Mouse (Mus musculus) forelimb bud, embryonic 11.5 days (tissue): ENCODE results near the gene 1700017D01Rik.
"Not testable (repeated sequence)": the region's sequence is repeated elsewhere in the genome, so short reads cannot be mapped to it uniquely, and the experiment has no call there.

Source experiments
- DNase-seq: peaks from one replicate; pipeline ENCODE4 v3.0.0-alpha.2; 2012; ENCODE audit warnings: low read depth, low spot score

1700017D01Rik gene

GRCm38 (mm10) chr19:11130776-11131175 is at the start of gene 1700017D01Rik:
TSS of gene 1700017D01Rik (minus strand) at chr19:11130876.
- DNase-seq, result not testable (repeated sequence)

GRCm38 (mm10) chr19:11177464-11177863 is 46.8 kb upstream of the 1700017D01Rik start:
- DNase-seq, result no peak

- no peak for DNase-seq
These were observed 34.5 kb upstream of the 1700017D01Rik start, which contains the start of gene 1700025F22Rik for GRCm38 (mm10) chr19:11165172-11165571. TSS of gene 1700025F22Rik (minus strand) at chr19:11165320.

DNA sequence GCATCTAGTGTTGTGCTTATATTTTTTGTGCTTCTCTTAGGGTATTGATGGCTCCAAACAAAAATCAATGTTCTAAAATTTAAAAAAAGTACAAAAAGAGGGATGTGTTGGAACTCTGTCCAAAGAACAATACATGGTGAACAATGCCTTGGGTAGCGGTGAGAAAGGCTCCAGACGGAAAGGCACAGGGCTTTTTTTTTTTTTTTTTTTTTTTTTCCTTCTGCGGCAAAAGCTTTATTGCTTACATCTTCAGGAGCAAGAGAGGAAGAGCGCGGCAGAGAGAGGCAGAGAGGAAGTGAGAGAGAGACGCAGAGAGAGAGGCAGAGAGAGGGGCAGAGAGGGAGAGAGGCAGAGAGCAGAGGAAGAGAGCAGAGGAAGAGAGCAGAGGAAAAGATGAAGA is 27.2 kb upstream of the 1700017D01Rik start:
- not testable (repeated sequence) for DNase-seq

DNA sequence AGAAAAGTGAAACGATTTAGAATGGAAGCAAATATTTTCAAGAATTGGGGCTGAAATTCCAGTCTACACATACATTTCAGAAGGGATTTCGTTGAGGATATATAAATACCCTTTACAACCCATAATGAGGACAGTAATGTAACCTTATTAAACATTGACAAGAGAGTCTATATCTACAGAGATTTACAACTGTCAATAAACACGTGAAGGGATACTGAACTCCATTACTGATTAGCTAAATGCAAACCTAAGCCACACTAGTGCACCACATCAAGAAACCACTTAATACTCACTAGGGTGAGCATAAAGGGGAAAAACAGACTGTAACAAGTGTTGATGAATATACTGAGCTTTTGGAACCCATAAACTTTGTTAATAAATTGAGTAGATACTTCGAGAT is 4.7 kb upstream of the 1700017D01Rik start:
- no peak for DNase-seq

GRCm38 (mm10) chr19:11134852-11135251 is 4.2 kb upstream of the 1700017D01Rik start:
- no peak for DNase-seq

DNA sequence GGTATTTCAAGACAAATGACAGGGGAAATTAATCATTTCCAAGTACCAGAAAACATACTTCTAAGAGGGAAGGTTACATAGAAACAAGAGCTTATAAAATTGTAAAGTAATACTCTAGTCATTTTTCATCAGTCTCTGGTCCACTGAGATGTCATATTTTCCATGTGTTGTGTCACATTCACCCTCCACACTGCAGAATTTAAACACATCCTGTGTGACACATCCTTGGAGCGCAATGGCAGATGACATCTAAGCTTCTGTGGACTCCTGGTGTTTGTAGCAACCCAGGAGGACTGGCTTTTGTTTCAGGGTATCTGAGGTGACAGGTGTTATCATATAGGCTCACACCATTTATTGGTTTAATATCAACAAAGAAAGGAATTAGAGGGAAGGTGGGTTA is 974 bp downstream of the 1700017D01Rik start:
- DNase-seq, result no peak

DNA sequence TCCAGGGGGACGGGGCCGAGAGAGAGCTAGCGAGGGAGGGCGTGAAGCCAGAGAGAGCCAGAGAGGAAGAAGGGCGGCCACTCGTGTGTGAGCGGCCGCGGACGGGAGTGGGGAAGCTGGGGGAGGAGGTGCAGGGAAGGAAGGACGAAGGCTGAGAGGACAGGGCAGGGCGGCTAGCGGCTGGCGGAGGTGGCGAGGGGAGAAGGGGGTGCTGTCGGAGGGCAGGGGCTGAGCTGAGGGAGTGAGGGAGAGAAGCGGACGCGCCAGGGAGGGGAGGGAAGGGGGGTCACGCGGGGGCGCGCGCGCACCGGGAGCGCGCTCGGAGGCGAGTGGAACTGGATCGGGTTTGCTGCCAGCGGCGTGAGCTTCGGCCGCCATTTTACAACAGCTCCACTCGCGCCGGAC is 9.7 kb downstream of the 1700017D01Rik start:
- not testable (repeated sequence) for DNase-seq

- no peak for DNase-seq
These were observed 11.3 kb downstream of the 1700017D01Rik start for GRCm38 (mm10) chr19:11119338-11119737.

DNA sequence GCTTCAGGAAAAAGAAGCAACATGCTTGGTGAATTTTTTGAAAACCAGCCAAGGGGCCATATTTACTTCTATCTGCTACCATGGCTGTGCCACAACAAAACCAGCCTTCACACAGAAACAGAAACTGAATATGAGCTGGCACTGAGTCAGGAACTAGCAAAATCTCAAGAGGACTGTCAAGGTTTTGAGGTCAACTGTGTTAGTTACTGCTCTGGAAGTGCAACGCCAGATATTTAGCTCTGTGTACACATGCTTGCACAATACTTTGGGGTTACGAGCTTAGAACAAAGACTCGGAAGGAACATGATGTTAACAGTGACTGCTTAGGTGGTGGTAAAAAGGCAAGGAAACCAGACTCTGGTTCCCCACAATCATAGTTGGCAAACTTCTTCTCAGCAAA is 22.9 kb downstream of the 1700017D01Rik start:
- no peak for DNase-seq

- DNase-seq, result no peak
These were observed 28.8 kb downstream of the 1700017D01Rik start for GRCm38 (mm10) chr19:11101880-11102279.

- no peak for DNase-seq
These were observed 32.3 kb downstream of the 1700017D01Rik start for GRCm38 (mm10) chr19:11098401-11098800.

DNA sequence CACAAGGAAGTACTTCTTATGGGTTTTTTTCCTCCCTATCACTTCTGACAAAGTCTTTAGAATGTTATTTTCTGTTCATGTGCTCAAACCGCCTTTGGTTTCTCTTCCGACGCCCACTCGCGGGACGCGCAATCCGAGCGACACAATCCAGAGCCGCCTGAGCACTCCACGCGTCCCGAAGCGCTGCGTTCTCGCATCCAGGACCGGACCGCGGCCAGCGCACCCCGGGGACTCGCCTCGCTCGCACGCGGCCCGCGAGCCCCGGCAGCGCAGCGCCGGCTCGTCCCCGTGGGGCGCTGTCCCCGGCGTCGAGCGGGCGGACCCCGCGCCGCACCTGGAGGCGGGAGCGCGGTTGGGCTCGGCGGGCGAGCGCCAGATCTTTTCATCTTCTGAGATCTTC is 38.5 kb downstream of the 1700017D01Rik start:
- not testable (repeated sequence) for DNase-seq

DNA sequence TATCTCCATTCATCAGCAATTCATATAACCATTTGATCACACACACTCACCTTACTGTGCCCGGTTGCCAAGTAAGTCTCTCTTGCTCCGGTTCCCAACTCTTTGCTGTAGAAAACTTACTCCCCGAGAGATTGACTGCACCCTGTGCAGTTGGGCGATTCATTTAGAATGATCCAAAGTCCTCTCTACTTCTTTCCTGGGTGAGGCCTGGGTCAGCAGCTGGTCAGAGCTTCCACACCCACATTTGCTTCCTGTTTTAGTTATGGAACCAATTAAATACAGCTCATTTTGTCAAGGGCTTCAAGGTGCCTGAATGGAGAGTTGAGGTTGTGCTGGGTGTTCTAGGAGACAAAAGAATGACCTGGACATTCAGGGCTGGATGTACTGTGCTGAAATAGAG is 49.7 kb downstream of the 1700017D01Rik start, which contains the start of gene Ms4a8a:
TSS of gene Ms4a8a (minus strand) at position 169 of the 400 bp plus-strand sequence.
- DNase-seq, result no peak

GRCm38 (mm10) chr19:11070364-11070763 is 60.3 kb downstream of the 1700017D01Rik start:
- no peak for DNase-seq

DNA sequence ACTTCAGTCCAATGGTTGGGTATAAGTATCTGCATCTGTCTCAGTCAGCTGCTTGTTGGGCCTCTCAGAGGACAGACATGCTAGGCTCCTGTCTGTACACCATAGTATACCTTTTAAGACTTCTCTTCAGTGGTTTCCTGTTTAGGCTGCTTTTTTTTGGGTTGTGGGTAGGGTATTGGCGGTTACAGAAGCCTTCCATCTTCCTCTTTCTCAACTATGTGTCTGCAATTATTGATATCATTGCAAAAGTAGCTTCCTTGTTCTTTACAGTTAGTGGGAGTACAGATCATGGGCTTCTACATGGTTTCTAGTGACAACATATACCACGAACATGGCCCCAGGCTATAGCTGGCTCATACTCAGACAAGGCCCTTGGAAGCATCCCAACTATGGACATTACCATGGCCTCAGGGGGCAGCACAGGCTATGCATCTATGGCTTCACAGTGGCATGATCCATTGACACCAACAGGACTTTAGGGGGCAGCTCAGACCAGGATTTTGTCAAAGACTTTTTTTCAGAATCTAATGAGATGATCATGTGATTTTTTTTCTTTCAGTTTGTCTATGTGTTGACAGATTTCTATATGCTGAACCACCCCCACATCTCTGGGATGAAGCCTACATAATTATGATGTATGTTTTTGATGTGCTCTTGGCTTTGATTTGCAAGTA is 65.3 kb downstream of the 1700017D01Rik start:
- no peak for DNase-seq

DNA sequence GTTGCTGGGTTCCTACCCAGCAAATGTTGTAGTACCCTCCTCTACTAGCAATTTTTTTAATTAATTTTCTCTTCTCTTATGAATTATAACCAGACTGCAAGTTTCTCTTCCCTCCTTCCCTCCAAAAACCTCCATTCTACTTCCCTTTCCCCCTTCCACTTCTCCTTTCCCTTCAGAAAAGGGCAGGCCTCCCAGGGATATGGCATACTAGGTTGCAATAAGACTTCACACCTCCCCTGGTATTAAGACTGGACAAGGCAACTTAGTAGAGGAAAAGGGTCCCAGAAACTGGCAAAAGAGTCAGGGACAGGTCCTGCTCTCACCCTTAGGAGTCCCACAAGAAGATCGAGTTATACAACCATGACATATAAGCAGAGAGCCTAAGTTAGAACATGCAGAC is 69.8 kb downstream of the 1700017D01Rik start:
- no peak for DNase-seq

- no peak for DNase-seq
These were observed 70.7 kb downstream of the 1700017D01Rik start for GRCm38 (mm10) chr19:11059967-11060366.

DNA sequence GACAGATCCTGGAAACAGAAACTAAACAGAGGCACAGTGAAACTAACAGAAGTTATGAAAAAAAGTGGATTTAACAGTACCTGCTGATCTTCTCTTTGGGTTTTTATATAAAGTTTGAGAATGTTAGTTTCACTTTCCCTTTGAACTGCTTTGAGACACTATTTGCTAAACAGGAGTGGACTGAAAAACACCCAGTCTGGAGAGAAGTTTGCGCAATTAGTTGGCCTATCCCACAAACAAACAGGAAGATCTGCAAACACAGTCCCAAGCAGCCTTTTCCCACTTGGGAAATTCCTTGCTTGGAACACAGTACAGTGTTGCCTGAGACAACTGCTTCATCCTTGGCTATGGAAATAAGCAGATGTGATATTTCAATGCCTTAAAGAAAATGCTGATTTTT is 75.0 kb downstream of the 1700017D01Rik start:
- not testable (repeated sequence) for DNase-seq

- no peak for DNase-seq
These were observed 77.4 kb downstream of the 1700017D01Rik start for GRCm38 (mm10) chr19:11053277-11053676.

- DNase-seq, result no peak
These were observed 77.8 kb downstream of the 1700017D01Rik start for GRCm38 (mm10) chr19:11052877-11053276.

- no peak for DNase-seq
These were observed 80.4 kb downstream of the 1700017D01Rik start for GRCm38 (mm10) chr19:11050286-11050685.

DNA sequence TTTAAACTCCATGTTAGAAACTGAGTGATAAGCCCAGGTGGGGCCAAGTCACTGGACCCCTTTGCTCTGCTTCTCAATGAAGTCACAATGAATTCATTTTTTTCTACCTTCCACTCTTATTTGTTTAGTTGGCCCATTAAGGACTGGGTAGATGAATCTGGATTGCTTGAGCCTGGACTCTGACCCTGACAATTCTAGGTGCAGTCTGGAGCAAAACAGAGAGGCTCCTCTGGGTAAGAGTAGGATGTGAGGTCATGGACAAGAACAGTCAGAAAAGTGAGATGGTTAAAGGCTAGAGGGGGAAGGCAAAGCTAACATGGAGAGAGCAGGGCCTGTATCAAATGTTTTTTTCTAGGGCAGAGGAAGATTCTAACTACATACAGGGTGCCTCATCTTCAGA is 81.2 kb downstream of the 1700017D01Rik start:
- no peak for DNase-seq

DNA sequence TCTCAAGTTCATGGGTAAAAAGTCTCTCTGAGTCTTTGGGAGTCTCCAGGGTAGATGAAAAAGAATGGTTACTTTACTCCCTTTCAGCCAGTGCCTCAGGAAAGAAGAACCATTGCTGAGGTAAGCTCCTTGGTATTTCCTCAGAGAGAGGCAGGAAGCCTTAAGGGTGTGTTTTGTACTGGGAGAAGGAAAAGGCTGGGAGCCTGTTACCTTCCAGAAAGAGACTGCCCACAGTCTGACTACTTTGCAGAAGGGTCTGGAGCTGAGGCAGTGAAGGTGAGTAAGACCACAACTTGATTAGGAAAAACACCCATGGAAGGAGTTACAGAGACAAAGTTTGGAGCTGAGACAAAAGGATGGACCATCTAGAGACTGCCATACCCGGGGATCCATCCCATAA is 82.2 kb downstream of the 1700017D01Rik start:
- no peak for DNase-seq
